Mouse (Mus musculus) ovary, postnatal 36 days (tissue): ENCODE data around the gene Tppp3.

ENCODE experiments used
- DNase-seq: peaks from one replicate; pipeline ENCODE4 v3.0.0; 2022; ENCODE audit warnings: low spot score, mixed read lengths

Tppp3 gene

GRCm38 (mm10) chr8:105471314-105472015 lies at the start of gene Tppp3:
Gene Tppp3, minus strand, starts transcription at chr8:105471526.
- DNase-seq: peak; percentile 94

DNA sequence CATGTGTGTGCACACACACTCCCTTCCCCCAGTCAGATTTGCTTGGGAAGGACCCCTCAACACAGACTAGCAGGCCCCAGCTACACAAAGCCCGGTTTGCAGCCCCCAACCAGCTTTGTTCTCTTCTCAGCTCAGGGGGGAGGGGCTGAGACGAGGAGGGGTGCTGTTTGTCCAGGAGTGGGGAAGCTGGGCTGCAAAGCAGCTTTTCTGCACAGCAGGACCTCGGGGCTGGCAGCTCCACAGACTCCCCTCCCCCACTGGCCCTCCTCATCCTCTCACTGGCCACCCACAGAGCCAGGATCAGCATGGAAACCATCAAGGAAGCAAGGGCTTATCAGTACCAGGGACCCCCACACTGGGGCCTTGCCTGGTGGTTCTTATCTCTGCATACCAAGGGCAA lies 49.7 kb upstream of the Tppp3 start:
- no peak for DNase-seq

DNA sequence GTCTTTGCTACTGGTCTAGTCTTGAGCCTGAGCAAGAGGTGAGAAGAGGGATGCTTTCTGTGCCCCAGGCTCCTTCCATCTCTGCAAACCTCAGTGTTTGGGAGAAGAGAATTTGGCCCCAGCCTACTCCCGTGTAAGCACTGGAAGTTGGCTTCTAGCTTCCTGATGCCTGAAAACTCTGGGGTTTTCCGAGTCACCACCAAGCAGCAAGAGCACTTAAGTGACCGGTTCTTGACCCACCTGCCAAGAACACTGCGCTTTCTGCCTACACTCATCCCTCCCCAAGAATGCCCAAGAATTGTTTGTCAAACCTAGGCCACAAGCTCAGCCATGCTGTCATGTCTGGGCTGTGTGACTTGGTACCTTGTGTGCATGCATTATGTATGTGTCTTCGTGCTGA lies 49.2 kb upstream of the Tppp3 start:
- no peak for DNase-seq

- no peak for DNase-seq
Measured at GRCm38 (mm10) chr8:105519591-105519990, 48.3 kb upstream of the Tppp3 start.

- DNase-seq: peak; percentile 71
Measured at GRCm38 (mm10) chr8:105518436-105519313, 47.3 kb upstream of the Tppp3 start, which contains the start of gene Hsd11b2. Gene Hsd11b2, plus strand, starts transcription at chr8:105518755.

- DNase-seq: no peak
Measured at GRCm38 (mm10) chr8:105517346-105517745, 46.0 kb upstream of the Tppp3 start.

DNA sequence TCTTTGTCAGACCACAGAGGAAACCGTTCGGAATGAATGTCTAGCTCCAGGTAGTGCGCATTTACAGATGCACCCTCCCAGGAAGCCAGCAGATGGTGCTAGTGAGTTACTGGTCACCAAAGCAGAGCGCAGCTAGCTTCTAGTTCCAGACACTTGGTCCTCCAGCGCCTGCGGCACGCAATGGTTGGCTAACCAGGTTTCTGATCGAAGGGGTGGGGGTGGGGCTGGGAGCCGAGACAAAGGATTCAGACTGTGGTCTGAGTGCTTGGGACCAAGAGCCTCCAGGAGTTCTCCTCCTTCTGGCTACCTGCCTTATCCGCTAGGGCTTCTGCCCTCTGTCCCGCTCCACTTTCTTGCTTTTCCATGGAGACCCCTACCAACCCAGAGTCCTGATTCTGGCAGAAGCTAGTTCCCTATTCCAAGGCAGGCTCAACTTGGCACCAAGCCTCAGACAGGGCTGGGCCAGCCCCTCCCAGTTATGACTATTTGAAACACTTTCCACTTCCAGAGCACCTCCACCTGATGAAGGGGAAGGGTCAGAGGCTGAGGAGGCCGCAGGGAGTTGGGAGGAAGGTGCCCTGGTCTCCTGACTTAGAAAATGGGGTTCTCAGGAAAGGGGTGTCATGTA lies 44.8 kb upstream of the Tppp3 start:
- DNase-seq: peak; percentile 69

GRCm38 (mm10) chr8:105514656-105515055 lies 43.3 kb upstream of the Tppp3 start:
- peak; percentile 48 for DNase-seq

- DNase-seq: no peak
Measured at GRCm38 (mm10) chr8:105514194-105514593, 42.9 kb upstream of the Tppp3 start.

DNA sequence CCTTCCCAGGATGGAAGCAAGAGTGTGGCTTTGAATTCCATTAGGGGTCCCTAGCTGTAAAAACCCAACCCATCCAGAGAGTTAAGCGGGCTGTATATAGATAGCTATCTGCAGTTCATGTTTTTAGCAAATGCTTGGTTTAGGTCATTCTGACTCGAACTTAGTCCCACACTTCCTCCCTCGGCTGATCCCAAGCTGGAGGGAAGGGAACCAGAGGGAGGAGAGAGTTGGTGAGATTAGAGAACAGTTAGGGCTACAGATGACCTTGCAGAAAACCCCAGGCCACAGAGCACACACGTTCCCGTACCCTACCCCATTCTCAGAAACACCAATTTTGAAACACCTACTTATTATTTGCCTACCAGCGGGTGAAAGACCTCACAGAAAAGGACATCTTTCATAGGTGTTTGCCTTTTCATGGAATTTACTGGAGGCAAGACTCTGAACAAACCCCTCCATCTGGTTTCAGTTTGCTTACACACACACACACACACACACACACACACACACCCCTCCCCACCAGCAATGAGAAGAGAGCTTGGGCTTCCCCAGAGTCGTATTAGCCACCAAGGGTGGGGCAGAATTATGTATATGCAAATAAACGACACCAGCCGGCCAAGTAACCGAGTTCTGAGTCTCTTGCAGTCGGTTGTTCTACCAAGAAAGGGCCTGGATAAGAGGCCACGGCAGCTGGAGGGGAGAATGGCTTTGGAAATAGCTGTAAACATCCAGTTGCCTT lies 38.8 kb upstream of the Tppp3 start:
- no peak for DNase-seq

- DNase-seq: no peak
Measured at GRCm38 (mm10) chr8:105508758-105509157, 37.4 kb upstream of the Tppp3 start.

- no peak for DNase-seq
Measured at GRCm38 (mm10) chr8:105506977-105507376, 35.7 kb upstream of the Tppp3 start.

GRCm38 (mm10) chr8:105504617-105505016 lies 33.3 kb upstream of the Tppp3 start:
- DNase-seq: no peak

DNA sequence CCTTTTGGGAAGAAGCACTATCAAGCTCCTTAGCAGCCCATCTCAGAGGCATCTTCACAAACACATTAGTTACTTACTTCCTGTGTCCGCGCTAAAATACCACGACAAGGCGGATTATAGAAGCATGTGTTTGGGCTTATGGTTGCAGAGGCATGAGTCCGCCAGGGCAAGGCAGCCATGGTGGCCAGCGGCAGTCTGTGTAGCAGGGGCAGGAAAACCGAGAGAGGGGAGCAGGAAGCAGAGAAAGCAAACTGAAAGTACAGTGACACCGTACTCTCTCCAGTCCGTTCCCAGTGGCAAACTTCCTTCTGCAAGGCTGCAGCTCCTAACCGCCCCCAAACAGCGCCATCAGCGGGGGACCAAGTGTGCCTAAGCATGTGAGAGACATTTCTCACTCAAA lies 28.5 kb upstream of the Tppp3 start:
- no peak for DNase-seq

- peak; percentile 91 for DNase-seq
Measured at GRCm38 (mm10) chr8:105496439-105497180, 25.3 kb upstream of the Tppp3 start, which contains the start of gene Zdhhc1. Gene Zdhhc1, minus strand, starts transcription at chr8:105496902.

GRCm38 (mm10) chr8:105495350-105496302 lies 24.3 kb upstream of the Tppp3 start:
- no peak for DNase-seq

DNA sequence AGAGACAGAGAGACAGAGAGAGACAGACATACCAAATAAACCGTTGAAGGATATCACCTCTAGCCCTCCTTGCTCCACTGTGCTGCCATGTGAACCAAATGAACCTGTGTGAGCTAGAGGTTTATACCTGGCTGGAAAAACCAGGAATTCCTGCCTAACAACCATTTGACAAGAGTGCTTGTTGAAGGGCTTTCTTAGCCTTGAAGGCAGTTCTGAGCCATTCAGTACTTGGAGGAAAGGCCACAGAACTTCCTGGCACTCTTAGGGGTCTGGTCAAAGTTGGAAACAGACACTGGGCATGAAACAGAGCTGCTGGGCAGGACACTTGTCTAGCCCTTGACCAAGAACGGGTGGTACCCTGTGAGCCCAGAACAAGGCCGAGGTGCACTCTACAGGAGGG lies 23.2 kb upstream of the Tppp3 start:
- DNase-seq: no peak

DNA sequence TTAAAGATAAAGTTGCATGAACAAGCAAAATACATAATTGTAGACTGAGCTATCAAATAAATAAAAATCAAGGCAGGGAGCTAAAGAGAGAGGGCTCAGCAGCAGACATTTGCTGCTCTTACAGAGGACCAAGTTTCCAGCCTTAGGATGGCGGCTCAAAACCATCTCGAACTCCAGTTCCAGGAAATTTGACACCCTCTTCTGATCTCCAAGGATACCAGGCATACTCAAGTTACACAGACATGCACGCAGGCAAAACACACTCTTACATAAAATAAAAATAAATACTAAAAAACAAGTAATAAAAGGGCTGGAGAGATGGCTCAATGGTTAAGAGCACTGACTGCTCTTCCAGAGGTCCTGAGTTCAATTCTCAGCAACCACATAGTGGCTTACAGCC lies 22.2 kb upstream of the Tppp3 start:
- no peak for DNase-seq

DNA sequence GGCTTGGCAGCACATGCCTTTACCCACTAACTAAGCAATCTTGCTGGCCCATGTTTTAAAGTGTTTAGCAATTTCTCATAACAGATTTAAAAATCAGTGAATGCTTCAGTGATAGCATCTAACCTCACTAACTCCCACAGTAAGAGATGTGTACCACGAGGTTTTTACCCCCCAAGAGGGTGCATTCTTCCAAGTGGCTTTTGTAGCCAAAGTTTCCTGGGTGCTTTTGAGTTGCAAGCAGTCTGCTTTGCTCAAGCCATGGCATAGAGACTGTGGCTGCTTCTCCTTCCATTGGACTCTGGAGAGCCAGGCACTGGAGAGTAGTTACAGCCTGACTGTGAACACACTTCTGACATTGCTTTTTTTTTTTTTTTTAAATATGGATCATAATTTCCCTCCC lies 18.0 kb upstream of the Tppp3 start:
- no peak for DNase-seq

DNA sequence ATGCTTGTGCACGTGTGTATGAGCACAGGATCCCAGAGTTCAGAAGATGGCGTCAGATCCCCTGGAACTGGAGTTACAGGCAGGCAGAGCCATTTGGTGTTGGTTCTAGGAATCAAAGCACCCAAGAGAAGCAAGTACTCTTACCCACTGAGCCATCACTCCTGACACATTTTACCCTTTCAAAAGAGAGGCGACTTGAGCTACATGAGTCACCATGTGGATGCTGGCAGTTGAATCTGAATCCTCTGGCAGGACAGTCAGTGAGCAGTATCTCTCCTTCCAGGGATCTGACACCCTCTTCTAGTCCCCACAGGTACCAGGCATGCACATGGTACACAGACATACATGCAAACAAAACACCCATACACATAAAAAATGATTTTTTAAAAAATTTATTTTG lies 16.8 kb upstream of the Tppp3 start:
- no peak for DNase-seq
